Mouse (Mus musculus) lung, embryonic 14.5 days (tissue): ENCODE measurements around the gene Notch1. TPM values are rescaled to one million over a fixed set of nuclear protein-coding genes. Genes with fewer than 3 reads are reported as not detected.

Experiments used
- ATAC-seq: fragments of 200-750 bp; cut with Nextera tagmentation; 2 replicates; pipeline ENCODE4 v1.8.0; 2017; ENCODE audit warnings: mild to moderate bottlenecking, moderate TSS enrichment, moderate library complexity; ENCODE audit not compliant: insufficient read depth
- DNase-seq: peaks from one replicate; pipeline ENCODE4 v3.0.0-alpha.2; 2015
- H3K27ac ChIP-seq: fragments of 300-500 bp; sonication (generic); 2 replicates; pipeline ENCODE4 v1.5.1; 2014; ENCODE audit warnings: low read depth, mild to moderate bottlenecking, moderate library complexity
- H3K27me3 ChIP-seq: fragments of 300-500 bp; sonication (generic); 2 replicates; pipeline ENCODE4 v1.6.1; 2014; ENCODE audit warnings: low read length, control low read depth; ENCODE audit not compliant: insufficient read depth
- H3K36me3 ChIP-seq: fragments of 300-500 bp; sonication (generic); 2 replicates; pipeline ENCODE4 v1.6.1; 2014; ENCODE audit warnings: control low read depth; ENCODE audit not compliant: insufficient read depth
- H3K4me1 ChIP-seq: fragments of 300-500 bp; sonication (generic); 2 replicates; pipeline ENCODE4 v1.6.1; 2014; ENCODE audit warnings: antibody characterized with exemption, control low read depth; ENCODE audit not compliant: insufficient read depth
- H3K4me2 ChIP-seq: fragments of 300-500 bp; sonication (generic); 2 replicates; pipeline ENCODE4 v1.6.1; 2014; ENCODE audit warnings: mild to moderate bottlenecking
- H3K4me3 ChIP-seq: fragments of 300-500 bp; sonication (generic); 2 replicates; pipeline ENCODE4 v1.5.1; 2014; ENCODE audit warnings: low read depth, low read length
- H3K9ac ChIP-seq: fragments of 300-500 bp; sonication (generic); 2 replicates; pipeline ENCODE4 v1.6.1; 2014
- H3K9me3 ChIP-seq: fragments of 300-500 bp; sonication (generic); 2 replicates; pipeline ENCODE4 v1.6.1; 2016; ENCODE audit warnings: low read depth, low read length, control low read depth
- CTCF ChIP-seq: IDR thresholded peaks from 2 replicates; pipeline ENCODE4 v1.5.1; 2016; ENCODE audit warnings: antibody characterized with exemption, low read depth
- whole genome bisulfite sequencing: fragments of 180-500 bp; shearing (Covaris S2); extraction: QIAGEN DNeasy Blood & Tissue Kit; methylation state at CpG from one replicate; pipeline ENCODE4 v1.1.7; 2014; 5-methylcytosine and 5-hydroxymethylcytosine counted together
- microRNA-seq: library from miRNA; unstranded; fragments of <30 nt; microRNA quantifications from one replicate; pipeline ENCODE4, GENCODE M21; 2016; ENCODE audit warnings: borderline number of aligned reads
- polyA plus RNA-seq: library from polyadenylated mRNA; unstranded; fragments of >200 nt; fragmentation: Nextera tagmentation; extraction: Ambion mirVana; gene quantifications from 2 replicates; pipeline ENCODE4 v1.2.1, GENCODE M21; 2014

Notch1 gene
- polyA plus RNA-seq, 1 experiment from 2014 or later, result 44.0 TPM

GRCm38 (mm10) chr2:26408515-26409356 is 107.7 kb downstream of the Notch1 start, which contains the start of gene Inpp5e:
Gene Inpp5e, minus strand, starts transcription at chr2:26409203.
- Histone ChIP-seq H3K4me3 (peak within 1 kb of the TSS; percentile 95), H3K27me3 (no peaks in the 10 kb centered on the region), H3K36me3 (peaks cover 45% of the 10 kb centered on the region), H3K9ac (peak within 1 kb of the TSS; percentile 94), H3K9me3 (no peaks in the 10 kb centered on the region), H3K4me2 (peak within 1 kb of the TSS; percentile 91), H3K27ac (peak within 1 kb of the TSS; percentile 66; the same call in 1 of the 2 replicates), H3K4me1 (peaks cover 20% of the 10 kb centered on the region)
- 0% methylated on average over 57 of the region's 57 CpGs for WGBS
- DNase-seq (peak; percentile 97), ATAC-seq (peak; percentile 95)
- TF ChIP-seq CTCF, result peak; percentile 90

Small RNA genes within 50 kb of the gene (microRNA-seq; reads per million reads assigned to microRNA genes)
- gene Mir6996, result not detected

Other genes starting within 250 kb of the Notch1 start
- gene Ccdc187, start 222.1 kb downstream of the Notch1 start, polyA plus RNA-seq, result 0.28 and 0.36 TPM in 2 replicates
- 37.9 and 40.5 TPM in 2 replicates for gene Gpsm1, start 201.1 kb downstream of the Notch1 start, polyA plus RNA-seq
- gene Dnlz, start 164.6 kb downstream of the Notch1 start, polyA plus RNA-seq, result 29.1 and 32.1 TPM in 2 replicates
- 2.4 and 2.8 TPM in 2 replicates for gene Card9, start 155.7 kb downstream of the Notch1 start, polyA plus RNA-seq
- gene Snapc4, start 136.0 kb downstream of the Notch1 start, polyA plus RNA-seq, result 28.1 and 32.8 TPM in 2 replicates
- 103 and 116 TPM in 2 replicates for gene Entr1, start 127.3 kb downstream of the Notch1 start, polyA plus RNA-seq
- 97.4 and 104 TPM in 2 replicates for gene Pmpca, start 127.3 kb downstream of the Notch1 start, polyA plus RNA-seq
- gene Inpp5e, start 107.5 kb downstream of the Notch1 start, polyA plus RNA-seq, result 18.6 and 22.4 TPM in 2 replicates
- 36.0 and 36.5 TPM in 2 replicates for gene Sec16a, start 71.4 kb downstream of the Notch1 start, polyA plus RNA-seq
- gene Egfl7, start 63.4 kb upstream of the Notch1 start, polyA plus RNA-seq, result 269 and 311 TPM in 2 replicates
- gene Gm20532, start 70.0 kb upstream of the Notch1 start, polyA plus RNA-seq, result not detected in 2 replicates
- 30.2 and 32.9 TPM in 2 replicates for gene Agpat2, start 87.8 kb upstream of the Notch1 start, polyA plus RNA-seq
- gene Fam69b, start 111.8 kb upstream of the Notch1 start, polyA plus RNA-seq, result 28.3 and 30.0 TPM in 2 replicates
- not detected in 2 replicates for gene Lcn4, start 154.6 kb upstream of the Notch1 start, polyA plus RNA-seq